Mouse (Mus musculus) CH12.LX (cell line): Measurements from ENCODE around the gene Zfp511.

Experiments
- CTCF ChIP-seq, 2 experiments: IDR thresholded peaks in 1 of 2; conservative IDR thresholded peaks in 1 of 2; 2 replicates each; pipeline ENCODE4 v1.5.1; 2011 to 2012; ENCODE audit warnings: low read depth in 2 of 2, low read length in 2 of 2, improper control_type of control experiment in 1 of 2, inconsistent platforms in 1 of 2, mild to moderate bottlenecking in 1 of 2, moderate library complexity in 1 of 2
- EP300 ChIP-seq: IDR thresholded peaks from 2 replicates; pipeline ENCODE4 v1.6.1; 2011; ENCODE audit warnings: low read length, improper control_type of control experiment
- GABPA ChIP-seq: IDR thresholded peaks from 2 replicates; pipeline ENCODE4 v1.6.1; 2012; ENCODE audit warnings: low read depth, low read length, improper control_type of control experiment, inconsistent platforms; ENCODE audit not compliant: insufficient replicate concordance
- MAX ChIP-seq: IDR thresholded peaks from 2 replicates; pipeline ENCODE4 v1.6.1; 2011; ENCODE audit warnings: low read length, improper control_type of control experiment
- POLR2A ChIP-seq: IDR thresholded peaks from 2 replicates; pipeline ENCODE4 v1.6.1; 2011; ENCODE audit warnings: low read depth, mild to moderate bottlenecking, improper control_type of control experiment, low read length
- SMC3 ChIP-seq: IDR thresholded peaks from 2 replicates; pipeline ENCODE4 v1.6.1; 2011; ENCODE audit warnings: low read depth, low read length, improper control_type of control experiment
- TBP ChIP-seq: conservative IDR thresholded peaks from 2 replicates; pipeline ENCODE4 v1.6.1; 2011; ENCODE audit warnings: low read depth, low read length, improper control_type of control experiment
- TCF12 ChIP-seq: IDR thresholded peaks from 2 replicates; pipeline ENCODE4 v1.6.1; 2014; ENCODE audit warnings: low read depth, mild to moderate bottlenecking, inconsistent platforms, low read length, improper control_type of control experiment
- USF2 ChIP-seq: conservative IDR thresholded peaks from 2 replicates; pipeline ENCODE4 v1.6.1; 2011; ENCODE audit warnings: low read depth, low read length, improper control_type of control experiment
- ZC3H11A ChIP-seq: IDR thresholded peaks from 2 replicates; pipeline ENCODE4 v1.6.1; 2012; ENCODE audit warnings: low read depth, mild to moderate bottlenecking, inconsistent platforms, low read length, improper control_type of control experiment
- ZNF384 ChIP-seq: IDR thresholded peaks from 2 replicates; pipeline ENCODE4 v1.6.1; 2012; ENCODE audit warnings: low read depth, low read length, improper control_type of control experiment, inconsistent platforms

DNA sequence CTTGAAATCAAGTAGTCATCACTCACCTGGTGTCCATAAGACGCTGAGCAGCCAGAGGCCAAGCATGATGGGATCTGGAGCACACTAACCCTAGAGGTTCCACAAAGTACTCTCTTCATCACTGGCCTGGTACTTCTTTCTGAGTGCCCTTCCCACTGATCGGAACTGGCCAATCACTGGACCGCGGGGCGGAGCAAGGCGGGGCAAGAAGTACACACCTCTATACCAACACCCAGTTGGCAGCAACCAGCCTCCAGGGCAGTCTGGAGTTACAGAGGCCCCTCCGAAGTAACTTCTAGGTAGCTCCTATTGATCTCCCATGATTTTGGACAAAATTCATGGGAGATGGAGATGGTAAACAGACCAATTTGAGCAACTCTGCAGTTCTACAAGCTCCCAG lies 43.8 kb upstream of the Zfp511 start, which contains the start of gene Adam8:
- TF ChIP-seq CTCF (conservative IDR thresholded peaks at IDR 0.05 in 1 of 2, IDR thresholded peaks at IDR 0.05 in 1 of 2; ENCODE audit: low read depth in 2 of 2, low read length in 2 of 2), result no peak
- TF ChIP-seq ZNF384, result no peak
- TF ChIP-seq SMC3, result no peak
- TF ChIP-seq TBP, result peak; percentile 92
- peak; percentile 88 for TF ChIP-seq POLR2A
- peak; percentile 80 for TF ChIP-seq TCF12
- no peak for TF ChIP-seq GABPA
- TF ChIP-seq EP300, result no peak
- no peak for TF ChIP-seq MAX
- TF ChIP-seq USF2, result no peak
- TF ChIP-seq ZC3H11A, result no peak
